Mouse (Mus musculus): ENCODE results near the gene Abhd12.

The Abhd12 gene

DNA sequence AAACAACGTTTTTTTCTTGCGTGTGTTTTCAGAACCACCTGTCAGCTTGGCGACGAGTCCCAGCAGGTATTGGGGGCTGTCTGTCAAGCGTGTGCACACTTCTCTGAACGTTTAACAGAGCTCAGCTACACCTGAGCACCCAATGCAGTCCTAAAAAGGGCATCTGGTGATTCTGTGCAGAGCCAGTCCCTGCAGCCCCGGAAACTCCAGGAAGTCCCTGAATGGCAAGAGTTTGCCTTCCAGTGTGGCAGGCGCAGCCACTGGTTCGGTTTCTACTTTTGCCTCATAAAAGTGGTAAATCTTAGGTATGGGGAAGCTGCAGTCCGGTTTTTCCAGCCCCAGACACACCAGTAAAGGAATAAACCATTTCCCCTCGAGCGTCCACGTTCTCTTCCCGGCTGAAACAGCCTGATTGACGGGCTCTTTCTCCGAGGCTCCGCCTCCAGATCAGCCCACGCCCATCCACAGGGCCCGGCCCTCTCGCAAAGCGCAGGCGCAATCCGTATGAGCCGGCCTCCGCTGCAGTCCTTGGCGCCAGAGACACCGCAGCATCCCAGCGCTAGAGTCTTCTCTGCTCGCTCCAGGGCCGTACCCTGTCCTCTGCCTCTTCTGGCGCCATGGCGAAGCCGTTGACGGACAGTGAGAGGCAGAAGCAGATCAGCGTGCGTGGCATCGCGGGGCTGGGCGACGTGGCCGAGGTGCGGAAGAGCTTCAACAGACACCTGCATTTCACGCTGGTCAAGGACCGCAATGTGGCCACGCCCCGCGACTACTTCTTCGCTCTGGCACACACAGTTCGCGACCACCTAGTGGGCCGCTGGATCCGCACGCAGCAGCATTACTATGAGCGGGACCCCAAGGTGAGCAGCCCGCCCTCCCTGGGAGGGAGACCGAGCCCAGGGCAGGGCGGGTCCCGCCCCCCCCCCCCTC is 118.0 kb downstream of the Abhd12 start, which contains the start of gene Pygb:
TSS of gene Pygb (plus strand) at position 485 of the 930 bp plus-strand sequence.
- Histone ChIP-seq H3K27me3 (ENCODE audit: control insufficient read depth, insufficient read depth, low read length, poor library complexity, severe bottlenecking) (no peaks in the 10 kb centered on the region), H3K36me3 (ENCODE audit: control insufficient read depth, insufficient read depth, low read length, poor library complexity, severe bottlenecking) (no peaks in the 10 kb centered on the region)
- peak; percentile 91 for DNase-seq (ENCODE audit: low read depth, low spot score)

DNA sequence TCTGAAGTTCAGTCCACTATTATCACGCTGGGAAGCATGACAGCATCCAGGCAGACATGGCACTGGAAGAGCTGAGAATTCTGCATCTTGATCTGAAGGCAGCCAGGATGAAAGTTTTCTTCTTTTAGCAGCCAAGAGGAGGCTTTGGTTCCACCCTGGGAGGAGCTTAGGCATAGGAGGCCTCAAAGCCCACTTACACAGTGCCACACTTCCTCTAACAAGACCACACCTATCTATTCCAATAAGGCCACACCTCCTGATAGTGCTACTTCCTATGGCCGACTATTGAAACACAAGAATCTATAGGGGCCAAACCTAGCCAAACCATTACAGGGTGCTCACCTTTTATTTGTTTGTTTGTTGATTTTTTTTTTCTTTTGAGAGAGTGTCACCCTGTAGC is 121.7 kb downstream of the Abhd12 start:
- H3K27me3 ChIP-seq (ENCODE audit: control insufficient read depth, insufficient read depth, low read length, poor library complexity, severe bottlenecking), result no peaks in the 10 kb centered on the region
- peak; percentile 21 for DNase-seq (ENCODE audit: low read depth, low spot score)

More for the DNA sequence above, 121.7 kb downstream of the Abhd12 start:
- H3K36me3 ChIP-seq (ENCODE audit: control insufficient read depth, insufficient read depth, low read length, poor library complexity, severe bottlenecking), result no peaks in the 10 kb centered on the region

All from splenic B cell, adult 2 months (primary cell).